Mouse (Mus musculus): ENCODE results near the gene Arhgef18.

- TF ChIP-seq CTCF (IDR thresholded peaks at IDR 0.05; ENCODE audit: low read depth, low read length) (no peak), POLR2A (IDR thresholded peaks at IDR 0.05; ENCODE audit: insufficient read depth, low read length) (no peak), EP300 (IDR thresholded peaks at IDR 0.05; ENCODE audit: insufficient read depth, low read depth, low read length) (no peak)
Measured at GRCm38 (mm10) chr8:3353811-3354442, 38.9 kb upstream of the Arhgef18 start.
